Mouse (Mus musculus): ENCODE data around the gene B3gat1.

DNA sequence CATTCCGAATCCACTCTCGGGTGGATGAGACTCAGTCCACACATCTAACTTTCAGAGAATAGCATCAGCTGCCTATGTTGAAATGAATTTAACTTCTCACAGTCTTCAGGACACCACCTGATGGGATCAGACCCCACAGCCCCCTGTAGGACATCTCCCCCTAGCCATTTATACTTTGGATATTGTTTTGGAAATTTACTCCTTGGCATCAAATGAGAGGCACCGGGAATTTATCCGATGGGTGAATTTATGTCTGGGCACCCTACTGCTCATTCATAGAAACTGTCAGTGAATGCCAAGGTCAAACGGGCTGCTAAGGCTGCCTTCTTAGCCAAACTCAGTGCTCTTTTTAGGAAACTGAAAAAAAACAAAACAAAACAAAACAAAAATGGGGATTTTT lies 27.0 kb downstream of the B3gat1 start:
- no peak for TF ChIP-seq CTCF (IDR thresholded peaks at IDR 0.05; ENCODE audit: borderline replicate concordance, control insufficient read depth, extremely low read depth, insufficient read depth, low read length, poor library complexity)
- no peak for TF ChIP-seq POLR2A (IDR thresholded peaks at IDR 0.05; ENCODE audit: control insufficient read depth, extremely low read depth, insufficient read depth, low read length, poor library complexity)

All from thymus, adult 2 months (tissue).